Mouse (Mus musculus) hindbrain, embryonic 16.5 days (tissue): Measurements from ENCODE around the gene Zfr2. TPM values are rescaled to one million over a fixed set of nuclear protein-coding genes. Genes with fewer than 3 reads are reported as not detected.

Source experiments
- ATAC-seq: fragments of 200-750 bp; cut with Nextera tagmentation; 2 replicates; pipeline ENCODE4 v1.8.0; 2017; ENCODE audit warnings: moderate TSS enrichment, moderate library complexity
- H3K27ac ChIP-seq: fragments of 300-500 bp; sonication (generic); 2 replicates; pipeline ENCODE4 v1.5.1; 2014; ENCODE audit warnings: low read depth, mild to moderate bottlenecking, control low read depth, low read length, moderate library complexity
- H3K27me3 ChIP-seq: fragments of 300-500 bp; sonication (generic); replicated peaks from 2 replicates; pipeline ENCODE4 v1.6.1; 2014; ENCODE audit warnings: low read length; ENCODE audit not compliant: control insufficient read depth, insufficient read depth
- H3K36me3 ChIP-seq: fragments of 300-500 bp; sonication (generic); 2 replicates; pipeline ENCODE4 v1.6.1; 2014; ENCODE audit warnings: mild to moderate bottlenecking, low read length, moderate library complexity, mixed read lengths; ENCODE audit not compliant: control insufficient read depth, insufficient read depth
- H3K4me1 ChIP-seq: fragments of 300-500 bp; sonication (generic); 2 replicates; pipeline ENCODE4 v1.6.1; 2014; ENCODE audit warnings: low read depth, low read length; ENCODE audit not compliant: control insufficient read depth, insufficient read depth
- H3K4me2 ChIP-seq: fragments of 300-500 bp; sonication (generic); 2 replicates; pipeline ENCODE4 v1.6.1; 2014; ENCODE audit warnings: mild to moderate bottlenecking, low read length, control low read depth, moderate library complexity
- H3K4me3 ChIP-seq: fragments of 300-500 bp; sonication (generic); 2 replicates; pipeline ENCODE4 v1.5.1; 2014; ENCODE audit warnings: mild to moderate bottlenecking, low read length, control low read depth, moderate library complexity
- H3K9ac ChIP-seq: fragments of 300-500 bp; sonication (generic); 2 replicates; pipeline ENCODE4 v1.6.1; 2014; ENCODE audit warnings: low read depth, mild to moderate bottlenecking, control low read depth, low read length, moderate library complexity
- H3K9me3 ChIP-seq: fragments of 300-500 bp; sonication (generic); 2 replicates; pipeline ENCODE4 v1.6.1; 2014; ENCODE audit warnings: mild to moderate bottlenecking, low read length, moderate library complexity; ENCODE audit not compliant: control insufficient read depth
- WGBS: fragments of 180-500 bp; shearing (Covaris S2); extraction: QIAGEN DNeasy Blood & Tissue Kit; methylation state at CpG from one replicate; pipeline ENCODE4 v1.1.7; 2014; 5-methylcytosine and 5-hydroxymethylcytosine counted together
- polyA plus RNA-seq: library from polyadenylated mRNA; unstranded; fragments of >200 nt; fragmentation: Nextera tagmentation; extraction: Ambion mirVana; gene quantifications from 2 replicates; pipeline ENCODE4 v1.2.1, GENCODE M21; 2015

The Zfr2 gene
- polyA plus RNA-seq, 1 experiment from 2014 or later: 23.8 TPM

GRCm38 (mm10) chr10:81192270-81192967 lies 40.5 kb upstream of the Zfr2 start:
- ATAC-seq: peak; percentile 90
- Histone ChIP-seq H3K9ac (peak overlapping the region; percentile 85), H3K36me3 (peaks cover 11% of the 10 kb centered on the region), H3K27me3 (peaks cover 14% of the 10 kb centered on the region), H3K4me1 (peaks cover 19% of the 10 kb centered on the region), H3K4me3 (peak overlapping the region; percentile 63), H3K9me3 (no peaks in the 10 kb centered on the region), H3K4me2 (peak overlapping the region; percentile 75), H3K27ac (peak overlapping the region; percentile 98)
- WGBS: under 1% methylated on average over 68 of the region's 93 CpGs

GRCm38 (mm10) chr10:81192968-81193501 lies 39.9 kb upstream of the Zfr2 start:
- Histone ChIP-seq H3K4me1 (peaks cover 19% of the 10 kb centered on the region), H3K9me3 (no peaks in the 10 kb centered on the region), H3K27ac (peak overlapping the region; percentile 98), H3K4me2 (peak overlapping the region; percentile 75), H3K36me3 (peaks cover 11% of the 10 kb centered on the region), H3K27me3 (peaks cover 14% of the 10 kb centered on the region), H3K9ac (peak overlapping the region; percentile 85), H3K4me3 (peak overlapping the region; percentile 63)
- under 1% methylated on average over 19 of the region's 19 CpGs for WGBS
- peak; percentile 48; the same call in 1 of the 2 replicates for ATAC-seq

GRCm38 (mm10) chr10:81193991-81194774 lies 38.8 kb upstream of the Zfr2 start:
- Histone ChIP-seq H3K36me3 (peaks cover 11% of the 10 kb centered on the region), H3K4me2 (no peak overlapping the region), H3K27me3 (peaks cover 14% of the 10 kb centered on the region), H3K4me1 (peaks cover 19% of the 10 kb centered on the region), H3K4me3 (no peak overlapping the region), H3K9me3 (no peaks in the 10 kb centered on the region), H3K27ac (no peak overlapping the region), H3K9ac (peak overlapping the region; percentile 35)
- no peak for ATAC-seq
- WGBS: 14% methylated on average over 37 of the region's 37 CpGs

DNA sequence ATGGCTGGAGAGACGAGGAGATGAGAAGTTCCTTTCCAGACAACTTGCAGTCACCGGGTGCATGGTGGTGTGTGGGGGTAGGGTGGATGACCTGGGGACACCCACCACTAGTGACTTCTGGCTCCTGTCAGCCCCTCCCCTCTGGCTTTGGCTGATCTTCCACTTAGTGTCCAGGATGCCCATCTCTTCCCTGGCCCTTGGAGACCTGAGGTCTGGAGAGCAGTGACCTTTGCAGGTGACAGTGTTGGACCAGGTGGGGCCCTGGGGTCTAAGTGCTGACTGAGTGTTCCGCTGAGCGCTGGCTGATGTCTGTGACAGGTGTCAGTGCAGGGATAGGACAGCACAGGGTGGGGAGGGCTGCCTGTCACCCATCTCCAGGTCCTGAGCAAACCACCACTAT lies 37.7 kb upstream of the Zfr2 start:
- H3K9ac ChIP-seq: no peak overlapping the region
- no peak overlapping the region for H3K27ac ChIP-seq
- 81% methylated on average over 4 of the region's 4 CpGs for WGBS
- H3K9me3 ChIP-seq: no peaks in the 10 kb centered on the region
- H3K4me3 ChIP-seq: no peak overlapping the region
- H3K4me2 ChIP-seq: no peak overlapping the region
- peaks cover 4% of the 10 kb centered on the region for H3K36me3 ChIP-seq
- H3K4me1 ChIP-seq: peaks cover 19% of the 10 kb centered on the region
- ATAC-seq: no peak
- H3K27me3 ChIP-seq: peaks cover 14% of the 10 kb centered on the region

DNA sequence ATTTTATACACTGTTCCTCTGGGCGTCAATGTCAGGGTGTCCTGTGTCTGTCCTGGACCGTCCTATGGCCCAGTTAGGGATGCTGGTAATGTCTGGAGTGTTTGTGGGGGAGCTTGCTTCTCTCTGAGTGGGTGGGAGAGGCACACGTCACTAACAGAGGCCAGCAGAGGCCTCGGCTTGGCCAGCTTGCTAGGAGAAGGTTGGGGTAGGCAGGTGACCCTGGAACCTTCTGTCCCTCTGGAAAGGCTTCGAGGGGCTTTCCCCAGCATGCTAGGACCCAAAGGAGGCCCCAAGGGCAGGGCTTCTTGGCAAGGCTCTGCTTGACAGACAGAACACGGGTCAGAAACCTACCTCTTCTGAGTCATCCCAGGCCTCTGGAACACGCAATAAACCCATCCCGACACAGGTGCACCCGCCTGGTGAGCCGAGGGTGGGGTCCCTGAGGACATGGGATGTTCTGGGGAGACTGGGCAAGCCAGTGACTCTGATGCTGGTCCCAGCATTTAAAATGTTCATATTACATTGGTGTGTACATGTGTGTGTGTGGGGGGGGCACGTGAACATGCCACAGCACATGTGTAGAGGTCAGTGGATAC lies 36.4 kb upstream of the Zfr2 start:
- Histone ChIP-seq H3K9ac (no peak overlapping the region), H3K4me2 (no peak overlapping the region), H3K9me3 (no peaks in the 10 kb centered on the region), H3K4me3 (no peak overlapping the region), H3K27ac (no peak overlapping the region), H3K4me1 (peaks cover 19% of the 10 kb centered on the region), H3K36me3 (no peaks in the 10 kb centered on the region), H3K27me3 (peaks cover 14% of the 10 kb centered on the region)
- no peak for ATAC-seq
- 70% methylated on average over 11 of the region's 11 CpGs for WGBS

GRCm38 (mm10) chr10:81197305-81197704 lies 35.6 kb upstream of the Zfr2 start:
- no peak for ATAC-seq
- no peak overlapping the region for H3K27ac ChIP-seq

GRCm38 (mm10) chr10:81198230-81198629 lies 34.7 kb upstream of the Zfr2 start:
- Histone ChIP-seq H3K9me3 (no peaks in the 10 kb centered on the region), H3K4me3 (no peak overlapping the region), H3K4me1 (peaks cover 10% of the 10 kb centered on the region), H3K4me2 (no peak overlapping the region), H3K36me3 (no peaks in the 10 kb centered on the region), H3K9ac (no peak overlapping the region), H3K27me3 (peaks cover 14% of the 10 kb centered on the region), H3K27ac (no peak overlapping the region)
- no peak for ATAC-seq
- WGBS: 2% methylated on average over 9 of the region's 9 CpGs

More at GRCm38 (mm10) chr10:81197305-81197704, 35.6 kb upstream of the Zfr2 start:
- Histone ChIP-seq H3K4me2 (no peak overlapping the region), H3K9ac (no peak overlapping the region; the same call in 1 of the 2 replicates), H3K9me3 (no peaks in the 10 kb centered on the region), H3K27me3 (peaks cover 14% of the 10 kb centered on the region), H3K4me1 (peaks cover 14% of the 10 kb centered on the region), H3K36me3 (no peaks in the 10 kb centered on the region), H3K4me3 (no peak overlapping the region)
- WGBS: 49% methylated on average over 6 of the region's 6 CpGs

DNA sequence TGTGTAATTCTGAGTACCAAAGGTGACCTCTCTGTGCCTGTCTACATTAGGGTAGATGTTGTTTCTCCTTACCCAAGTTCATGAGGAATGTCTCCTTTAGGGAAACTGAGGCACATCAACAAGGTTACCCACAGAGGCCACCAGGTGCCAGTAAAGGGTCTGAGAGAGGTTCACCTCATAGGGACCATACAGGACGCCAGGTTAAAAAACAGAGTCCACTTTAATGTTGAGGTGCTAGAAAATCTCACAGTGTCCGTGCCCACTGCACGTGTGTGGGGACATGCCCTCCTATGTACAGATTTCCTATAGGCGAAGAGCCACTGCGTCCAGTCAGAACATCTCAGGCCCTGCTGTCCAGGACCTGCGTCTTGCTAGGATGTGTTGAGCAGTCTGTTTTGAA lies 34.0 kb upstream of the Zfr2 start:
- ATAC-seq: no peak
- H3K4me2 ChIP-seq: no peak overlapping the region
- peaks cover 14% of the 10 kb centered on the region for H3K27me3 ChIP-seq
- peaks cover 8% of the 10 kb centered on the region for H3K4me1 ChIP-seq
- no peak overlapping the region for H3K9ac ChIP-seq
- no peak overlapping the region for H3K4me3 ChIP-seq
- no peaks in the 10 kb centered on the region for H3K36me3 ChIP-seq
- H3K9me3 ChIP-seq: no peaks in the 10 kb centered on the region
- WGBS: 83% methylated on average over 6 of the region's 6 CpGs
- no peak overlapping the region for H3K27ac ChIP-seq

GRCm38 (mm10) chr10:81200141-81200540 lies 32.8 kb upstream of the Zfr2 start:
- H3K4me2 ChIP-seq: no peak overlapping the region
- H3K9ac ChIP-seq: no peak overlapping the region
- H3K27ac ChIP-seq: no peak overlapping the region
- H3K36me3 ChIP-seq: no peaks in the 10 kb centered on the region
- H3K4me1 ChIP-seq: no peaks in the 10 kb centered on the region
- H3K9me3 ChIP-seq: no peaks in the 10 kb centered on the region
- peaks cover 14% of the 10 kb centered on the region for H3K27me3 ChIP-seq
- no peak for ATAC-seq
- H3K4me3 ChIP-seq: no peak overlapping the region
- WGBS: 87% methylated on average over 13 of the region's 13 CpGs
